Mouse (Mus musculus) E14TG2a.4 (cell line): ENCODE data around the gene Sumf2.

Experiments used
- H3K27me3 ChIP-seq: 2 replicates; pipeline ENCODE4 v1.6.1; 2014; ENCODE audit warnings: low read length, control low read depth; ENCODE audit not compliant: insufficient read depth
- H3K36me3 ChIP-seq: 2 replicates; pipeline ENCODE4 v1.6.1; 2014; ENCODE audit warnings: low read length, control low read depth; ENCODE audit not compliant: insufficient read depth
- H3K4me1 ChIP-seq: replicated peaks from 2 replicates; pipeline ENCODE4 v1.6.1; 2014; ENCODE audit warnings: low read depth, low read length, control low read depth
- H3K4me3 ChIP-seq: replicated peaks from 2 replicates; pipeline ENCODE4 v1.5.1; 2014; ENCODE audit warnings: mild to moderate bottlenecking, low read length
- H3K9me3 ChIP-seq: 2 replicates; pipeline ENCODE4 v1.6.1; 2014; ENCODE audit warnings: low read length, control low read depth
- CTCF ChIP-seq: conservative IDR thresholded peaks from 2 replicates; pipeline ENCODE4 v1.5.1; 2014; ENCODE audit warnings: low read length
- NANOG ChIP-seq: IDR thresholded peaks from 2 replicates; pipeline ENCODE4 v1.6.1; 2014; ENCODE audit warnings: borderline replicate concordance, low read length, mixed read lengths
- POU5F1 ChIP-seq: IDR thresholded peaks from 2 replicates; pipeline ENCODE4 v1.6.1; 2014; ENCODE audit warnings: low read length, borderline replicate concordance

Gene Sumf2

GRCm38 (mm10) chr5:129846752-129847557 is at the start of gene Sumf2:
Gene Sumf2 (plus strand): TSS chr5:129846986.
- no peaks in the 10 kb centered on the region for H3K9me3 ChIP-seq
- H3K4me3 ChIP-seq: peak within 1 kb of the TSS; percentile 85
- TF ChIP-seq CTCF: no peak
- no peak for TF ChIP-seq NANOG
- TF ChIP-seq POU5F1: no peak
- H3K36me3 ChIP-seq: peaks cover 36% of the 10 kb centered on the region
- no peaks in the 10 kb centered on the region for H3K27me3 ChIP-seq
- peaks cover 36% of the 10 kb centered on the region for H3K4me1 ChIP-seq

DNA sequence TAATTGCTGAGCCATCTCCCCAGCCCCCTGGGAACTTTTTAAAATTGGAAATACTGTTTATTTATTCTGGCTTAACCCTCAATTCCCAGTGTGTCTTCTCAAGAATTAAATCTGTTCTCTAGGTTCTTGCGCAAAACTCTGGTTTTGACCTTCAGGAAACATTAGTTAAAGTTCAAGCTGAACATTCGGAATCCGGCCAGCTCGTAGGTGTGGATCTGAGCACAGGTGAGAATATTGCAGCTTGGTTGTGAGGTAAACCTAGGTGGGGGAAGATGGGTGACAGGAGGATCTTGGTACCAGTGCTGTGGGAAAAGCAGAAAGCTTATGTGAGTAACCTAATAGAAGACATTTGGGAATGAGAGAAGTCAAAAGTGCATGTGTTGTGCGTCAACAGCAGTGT is 1.9 kb upstream of the Sumf2 start:
- H3K4me3 ChIP-seq: no peak overlapping the region
- TF ChIP-seq CTCF (no peak), NANOG (no peak), POU5F1 (no peak)
- peaks cover 25% of the 10 kb centered on the region for H3K36me3 ChIP-seq
- no peaks in the 10 kb centered on the region for H3K9me3 ChIP-seq
- H3K4me1 ChIP-seq: peaks cover 31% of the 10 kb centered on the region
- H3K27me3 ChIP-seq: no peaks in the 10 kb centered on the region

GRCm38 (mm10) chr5:129847558-129847820 is 703 bp downstream of the Sumf2 start:
- Histone ChIP-seq H3K4me3 (peak overlapping the region; percentile 85), H3K36me3 (peaks cover 41% of the 10 kb centered on the region), H3K9me3 (no peaks in the 10 kb centered on the region), H3K4me1 (peaks cover 37% of the 10 kb centered on the region), H3K27me3 (no peaks in the 10 kb centered on the region)
- TF ChIP-seq CTCF (no peak), POU5F1 (no peak), NANOG (no peak)

DNA sequence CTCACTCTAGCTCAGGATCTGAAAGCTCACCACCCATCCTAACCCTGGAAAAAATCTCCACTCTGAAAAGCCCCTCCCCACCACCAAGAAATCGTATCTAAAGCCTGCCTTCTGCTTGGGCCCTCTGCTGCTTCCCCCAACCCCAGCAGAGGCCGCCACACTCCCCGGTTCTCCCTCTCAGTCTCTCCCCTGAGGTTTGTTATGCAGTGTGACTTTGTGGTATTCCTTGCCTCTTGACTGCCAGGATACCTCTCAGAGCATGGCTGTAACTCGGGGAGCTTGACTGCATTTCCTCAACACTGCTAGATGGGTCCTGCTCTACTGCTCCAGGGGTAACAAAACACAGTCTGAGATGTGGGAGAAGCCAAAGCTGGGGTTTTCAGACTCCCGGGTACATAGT is 8.4 kb downstream of the Sumf2 start:
- Histone ChIP-seq H3K36me3 (peaks cover 87% of the 10 kb centered on the region), H3K4me3 (no peak overlapping the region), H3K4me1 (peaks cover 32% of the 10 kb centered on the region), H3K27me3 (no peaks in the 10 kb centered on the region), H3K9me3 (no peaks in the 10 kb centered on the region)
- no peak for TF ChIP-seq CTCF

DNA sequence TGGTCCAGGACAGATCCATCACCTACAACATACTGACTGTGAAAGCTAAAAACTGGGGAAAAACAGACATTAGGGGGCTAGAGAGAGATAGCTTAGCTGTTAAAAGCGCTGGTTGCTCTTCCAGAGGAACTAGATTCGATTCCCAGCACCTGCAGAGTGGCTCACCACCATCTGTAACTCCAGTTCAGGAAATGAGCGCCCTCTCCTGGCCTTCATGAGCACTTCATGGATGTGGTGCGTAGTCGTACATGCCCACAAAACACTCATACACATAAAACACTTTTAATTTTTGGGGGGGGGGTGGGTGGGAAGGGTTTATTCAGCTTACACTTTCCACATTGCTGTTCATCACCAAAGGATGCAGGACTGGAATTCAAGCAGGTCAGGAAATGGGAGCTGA is 9.6 kb downstream of the Sumf2 start:
- TF ChIP-seq POU5F1: no peak
- TF ChIP-seq CTCF: peak; percentile 27
- H3K36me3 ChIP-seq: peaks cover 94% of the 10 kb centered on the region
- H3K4me1 ChIP-seq: peaks cover 30% of the 10 kb centered on the region
- H3K9me3 ChIP-seq: peaks cover 3% of the 10 kb centered on the region; the same call in 1 of the 2 replicates
- no peak overlapping the region for H3K4me3 ChIP-seq
- no peaks in the 10 kb centered on the region for H3K27me3 ChIP-seq

DNA sequence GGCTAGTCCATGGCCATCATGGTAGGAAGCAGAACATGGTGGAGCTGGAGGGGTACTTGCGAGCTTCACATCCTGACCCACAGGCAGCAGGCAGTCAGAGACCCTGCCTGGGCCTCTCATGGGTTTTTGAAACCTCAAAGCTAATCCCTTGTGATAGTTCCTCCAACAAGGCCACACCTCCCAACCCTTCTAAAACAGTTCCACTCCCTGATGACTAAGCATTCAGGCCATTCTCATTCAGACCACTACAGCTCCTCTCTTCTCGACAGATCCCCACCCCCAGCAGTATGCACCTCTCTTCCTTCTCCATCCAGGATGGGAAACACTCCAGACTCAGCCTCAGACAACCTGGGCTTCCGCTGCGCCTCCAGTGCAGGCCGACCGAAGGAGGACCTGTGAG is 15.5 kb downstream of the Sumf2 start:
- Histone ChIP-seq H3K36me3 (peaks cover 61% of the 10 kb centered on the region), H3K9me3 (peaks cover 13% of the 10 kb centered on the region), H3K4me3 (peak overlapping the region; percentile 10; the same call in 1 of the 2 replicates), H3K4me1 (peaks cover 43% of the 10 kb centered on the region), H3K27me3 (no peaks in the 10 kb centered on the region)
- TF ChIP-seq NANOG: no peak
- no peak for TF ChIP-seq POU5F1
- no peak for TF ChIP-seq CTCF

- H3K4me3 ChIP-seq: peak overlapping the region; percentile 48
- H3K4me1 ChIP-seq: peaks cover 52% of the 10 kb centered on the region
- no peaks in the 10 kb centered on the region for H3K27me3 ChIP-seq
- peaks cover 13% of the 10 kb centered on the region for H3K9me3 ChIP-seq
- peaks cover 42% of the 10 kb centered on the region for H3K36me3 ChIP-seq
- TF ChIP-seq NANOG (no peak), CTCF (peak; percentile 71)
Measured at GRCm38 (mm10) chr5:129864467-129864866, 17.7 kb downstream of the Sumf2 start.

DNA sequence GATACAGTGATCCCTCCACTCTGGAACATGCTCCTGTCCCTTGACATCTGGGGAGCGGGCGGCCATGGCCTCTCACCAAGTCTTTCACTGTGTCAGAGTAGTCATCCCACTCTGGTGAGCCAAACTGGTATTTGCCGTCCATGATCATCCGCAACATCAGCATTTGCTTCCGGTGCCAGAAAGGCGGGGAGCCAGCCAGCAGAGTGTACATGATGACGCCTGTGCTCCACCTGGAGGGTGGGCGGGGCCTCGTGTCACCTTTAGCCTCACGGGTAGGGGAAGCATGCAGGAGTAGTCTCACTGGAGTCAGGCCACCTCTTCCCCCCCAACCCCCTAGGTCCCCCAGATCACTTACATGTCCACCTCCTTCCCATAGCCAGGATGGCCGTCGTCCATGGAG is 19.1 kb downstream of the Sumf2 start:
- peak overlapping the region; percentile 13 for H3K4me3 ChIP-seq
- peaks cover 59% of the 10 kb centered on the region for H3K4me1 ChIP-seq
- H3K9me3 ChIP-seq: peaks cover 13% of the 10 kb centered on the region
- H3K36me3 ChIP-seq: peaks cover 28% of the 10 kb centered on the region
- no peaks in the 10 kb centered on the region for H3K27me3 ChIP-seq
- TF ChIP-seq NANOG (no peak), CTCF (no peak), POU5F1 (no peak)

DNA sequence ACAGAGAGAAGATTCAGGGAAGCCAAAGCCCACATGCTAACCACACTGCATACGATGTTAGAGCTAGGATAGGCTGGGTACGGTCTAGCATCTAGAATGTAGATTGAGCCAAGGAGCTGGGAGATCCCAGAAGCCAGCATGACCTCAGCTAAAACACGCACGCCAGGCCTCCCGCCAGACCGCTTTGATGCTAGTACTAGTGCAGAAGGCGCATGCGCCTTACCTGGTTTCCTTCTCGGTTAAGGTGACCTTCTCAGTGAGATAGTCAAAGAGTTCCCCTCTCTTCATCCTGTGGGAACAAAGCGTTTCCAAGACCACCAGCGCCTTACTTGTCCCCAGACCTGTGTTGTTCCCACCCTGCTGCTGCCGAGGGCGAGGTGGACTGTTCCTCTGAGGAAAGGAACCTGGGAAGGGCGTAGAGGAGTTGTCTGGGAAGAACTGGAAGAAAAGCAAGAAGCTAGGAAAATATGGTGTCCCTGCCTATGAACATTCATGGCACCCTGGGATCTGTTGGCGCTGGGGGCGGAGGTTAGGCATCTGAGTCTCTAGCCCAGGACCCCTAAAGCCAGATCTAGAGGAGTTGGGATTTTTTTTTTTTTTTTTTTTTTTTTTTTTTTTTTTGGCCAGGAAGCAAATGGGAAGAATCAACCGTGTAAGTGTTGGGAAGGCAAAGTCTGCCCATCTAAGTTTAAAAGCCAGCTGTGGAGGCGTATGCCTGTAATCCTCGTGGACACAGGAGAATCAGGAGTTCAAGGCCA is 22.6 kb downstream of the Sumf2 start:
- TF ChIP-seq CTCF (no peak), POU5F1 (no peak), NANOG (no peak)
- Histone ChIP-seq H3K4me3 (peak overlapping the region; percentile 51; the same call in 1 of the 2 replicates), H3K4me1 (peaks cover 55% of the 10 kb centered on the region), H3K36me3 (no peaks in the 10 kb centered on the region), H3K9me3 (no peaks in the 10 kb centered on the region), H3K27me3 (no peaks in the 10 kb centered on the region)
